Mouse (Mus musculus): ENCODE measurements around the gene Rin1. TPM values are rescaled to one million over a fixed set of nuclear protein-coding genes. Genes with fewer than 3 reads are reported as not detected.

Rin1 gene
- 0.72 TPM for polyA plus RNA-seq (2017; shearing (Covaris generic))

DNA sequence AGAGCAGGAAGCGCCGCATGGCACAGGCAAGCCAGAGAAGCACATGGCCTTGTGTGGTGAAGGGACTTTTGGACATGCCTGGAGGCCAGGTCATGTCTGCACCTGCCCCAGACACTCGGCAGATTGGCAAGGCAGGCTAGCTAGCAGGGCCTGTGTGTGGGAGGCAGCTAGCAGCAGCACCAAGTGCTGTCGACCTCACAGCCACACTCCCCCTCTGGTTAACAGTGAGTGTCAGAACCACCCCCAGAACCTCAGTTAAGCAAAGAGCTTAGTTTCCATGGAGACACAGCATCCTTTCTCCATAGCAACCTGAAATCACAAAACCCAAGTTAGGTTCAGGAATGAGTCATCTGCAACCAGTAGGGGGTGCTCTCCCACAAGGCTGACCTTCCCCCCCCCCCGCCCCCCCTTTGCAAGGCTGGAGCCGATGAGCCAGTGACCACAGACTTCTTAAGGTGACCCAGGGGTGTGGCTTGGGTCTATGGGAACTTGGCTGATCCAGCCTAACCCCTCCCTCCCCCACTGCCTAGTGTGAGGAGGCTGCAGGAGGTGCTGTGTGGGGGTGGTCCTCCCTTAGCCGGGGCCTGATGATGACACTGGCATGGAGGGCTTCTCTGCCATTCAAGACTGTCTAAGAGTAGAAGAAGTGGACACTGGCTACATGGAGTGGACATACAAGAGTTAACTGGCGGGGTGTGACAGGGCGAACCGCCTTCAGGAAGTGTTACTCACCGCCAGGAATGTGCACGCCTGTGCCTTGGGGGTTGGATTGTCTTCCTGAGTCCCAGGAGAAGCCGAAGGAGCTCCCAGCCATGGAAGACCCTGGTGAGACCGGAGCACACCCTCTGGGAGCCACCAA, at the start of gene Rin1:
TSS of gene Rin1 (plus strand) at position 435 of the 859 bp plus-strand sequence.

DNA sequence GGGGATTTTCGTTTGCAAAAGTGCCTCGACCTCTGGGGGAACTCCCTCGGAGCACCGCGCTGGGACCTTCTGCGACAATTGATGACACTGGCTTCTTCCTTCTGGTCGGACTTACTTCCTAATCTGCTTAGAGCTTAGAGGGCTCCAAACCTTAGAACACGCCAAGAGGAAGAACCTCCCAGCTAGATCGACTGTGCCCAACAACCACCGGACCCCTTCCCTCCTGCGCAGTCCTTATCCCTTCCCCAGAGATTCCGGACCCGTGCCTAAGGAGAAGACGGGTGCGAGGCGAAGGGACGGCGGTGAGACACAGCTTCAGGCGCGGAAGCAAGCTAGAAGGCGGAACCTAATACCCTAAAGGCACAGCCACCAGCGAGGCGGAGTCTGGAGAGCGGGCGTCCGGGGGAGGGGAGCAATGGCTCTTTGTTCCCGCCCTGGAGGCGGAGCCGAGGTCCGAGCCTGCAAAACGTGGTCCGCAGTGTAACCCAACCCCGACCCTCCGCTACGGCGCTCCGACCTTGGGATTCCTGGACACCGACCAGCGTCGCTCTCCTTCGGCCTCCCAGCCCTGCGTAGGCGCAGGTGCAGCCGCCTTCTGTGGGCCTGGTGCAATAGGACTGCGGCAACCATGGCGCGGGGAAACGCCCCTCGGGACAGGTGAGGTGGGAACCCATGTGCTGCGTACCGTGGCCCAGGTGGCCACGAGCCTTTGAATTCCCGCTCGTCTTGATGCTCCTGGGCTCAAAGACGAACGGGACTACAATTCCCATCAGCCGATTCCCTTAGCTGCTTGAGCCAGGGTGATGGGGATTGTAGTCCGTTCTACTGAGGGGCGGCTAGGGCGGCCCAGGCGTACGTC, 26.4 kb upstream of the Rin1 start, which contains the start of gene Slc29a2:
TSS of gene Slc29a2 (plus strand) at position 240 of the 859 bp plus-strand sequence.

DNA sequence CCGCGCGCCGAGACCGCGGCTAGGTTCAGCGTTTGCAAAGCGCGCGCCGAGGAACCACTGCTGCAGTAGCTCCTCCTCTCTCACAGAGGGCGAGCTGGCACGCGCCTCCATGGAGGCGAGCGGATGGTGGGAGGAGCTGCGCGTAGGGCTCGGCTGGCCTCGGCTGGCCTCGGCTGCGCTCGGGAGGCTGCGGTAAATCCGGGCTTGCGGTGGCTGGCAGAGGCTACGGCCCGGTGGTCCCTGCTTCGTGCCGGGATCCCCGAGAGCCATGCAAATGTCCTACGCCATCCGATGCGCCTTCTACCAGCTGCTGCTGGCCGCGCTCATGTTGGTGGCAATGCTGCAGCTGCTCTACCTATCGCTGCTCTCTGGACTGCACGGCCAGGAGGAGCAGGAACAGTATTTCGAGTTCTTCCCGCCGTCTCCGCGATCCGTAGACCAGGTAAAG, 11.5 kb upstream of the Rin1 start, which contains the start of the genes B4gat1 and AC124502.3:
TSS of gene B4gat1 (plus strand) at position 118 of the 448 bp plus-strand sequence.
TSS of gene AC124502.3 (plus strand) at position 183 of the 448 bp plus-strand sequence.

DNA sequence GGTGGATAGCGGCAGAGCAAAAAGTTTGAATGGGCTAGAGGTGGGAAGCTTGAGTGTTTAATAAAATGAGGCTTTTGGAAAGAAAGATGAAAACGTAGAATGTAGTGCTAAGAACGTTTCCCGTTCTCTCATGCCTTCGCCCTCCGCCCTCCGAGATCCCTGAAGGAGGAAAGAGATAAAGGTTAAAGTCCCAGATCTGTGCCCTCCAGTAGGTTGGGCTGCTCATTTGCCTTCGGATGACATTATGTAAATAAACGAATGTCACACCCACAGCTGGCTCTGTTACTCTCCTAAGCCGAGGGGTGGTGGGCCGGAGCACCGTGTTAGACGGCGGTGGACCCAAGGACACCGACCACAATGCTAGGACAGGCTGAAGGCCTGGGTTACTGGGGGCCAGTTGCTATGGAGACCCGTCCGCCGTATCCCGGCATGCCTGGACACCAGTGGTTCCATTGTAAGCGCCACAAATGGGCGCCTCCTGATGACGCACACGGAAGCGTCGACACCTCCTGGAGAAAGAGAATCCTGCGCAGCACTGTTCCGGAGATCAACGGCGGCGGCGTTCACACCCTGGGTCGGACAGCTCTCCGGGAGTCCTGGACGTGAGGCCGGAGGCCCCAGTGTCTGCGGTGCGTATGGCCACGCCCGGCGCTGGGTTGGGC, 9.3 kb upstream of the Rin1 start, which contains the start of gene Brms1:
TSS of gene Brms1 (plus strand) at position 493 of the 662 bp plus-strand sequence.

DNA sequence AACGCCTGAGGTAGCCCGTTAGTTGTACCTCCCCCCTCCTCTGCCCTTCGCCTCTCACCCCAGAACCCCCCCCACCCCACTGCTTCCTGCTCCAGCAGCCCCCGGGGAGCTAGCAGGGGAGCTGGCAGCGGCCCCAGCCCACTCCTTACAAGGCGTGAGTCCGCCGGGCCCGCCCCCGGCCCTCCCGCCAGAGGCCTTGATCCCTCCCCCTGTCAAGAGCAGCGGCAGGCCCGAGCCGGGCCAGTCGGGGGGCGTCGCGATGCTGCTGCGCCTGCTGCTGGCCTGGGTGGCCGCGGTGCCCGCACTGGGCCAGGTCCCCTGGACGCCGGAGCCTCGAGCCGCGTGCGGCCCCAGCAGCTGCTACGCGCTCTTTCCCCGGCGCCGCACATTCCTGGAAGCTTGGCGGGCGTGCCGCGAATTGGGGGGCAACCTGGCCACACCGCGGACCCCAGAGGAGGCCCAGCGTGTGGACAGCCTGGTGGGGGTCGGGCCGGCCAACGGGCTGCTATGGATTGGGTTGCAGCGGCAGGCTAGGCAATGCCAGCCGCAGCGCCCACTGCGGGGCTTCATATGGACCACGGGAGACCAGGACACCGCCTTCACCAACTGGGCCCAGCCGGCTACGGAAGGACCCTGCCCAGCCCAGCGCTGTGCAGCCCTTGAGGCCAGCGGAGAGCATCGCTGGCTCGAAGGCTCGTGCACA, 17.7 kb downstream of the Rin1 start, which contains the start of gene Cd248:
TSS of gene Cd248 (plus strand) at position 212 of the 703 bp plus-strand sequence.

DNA sequence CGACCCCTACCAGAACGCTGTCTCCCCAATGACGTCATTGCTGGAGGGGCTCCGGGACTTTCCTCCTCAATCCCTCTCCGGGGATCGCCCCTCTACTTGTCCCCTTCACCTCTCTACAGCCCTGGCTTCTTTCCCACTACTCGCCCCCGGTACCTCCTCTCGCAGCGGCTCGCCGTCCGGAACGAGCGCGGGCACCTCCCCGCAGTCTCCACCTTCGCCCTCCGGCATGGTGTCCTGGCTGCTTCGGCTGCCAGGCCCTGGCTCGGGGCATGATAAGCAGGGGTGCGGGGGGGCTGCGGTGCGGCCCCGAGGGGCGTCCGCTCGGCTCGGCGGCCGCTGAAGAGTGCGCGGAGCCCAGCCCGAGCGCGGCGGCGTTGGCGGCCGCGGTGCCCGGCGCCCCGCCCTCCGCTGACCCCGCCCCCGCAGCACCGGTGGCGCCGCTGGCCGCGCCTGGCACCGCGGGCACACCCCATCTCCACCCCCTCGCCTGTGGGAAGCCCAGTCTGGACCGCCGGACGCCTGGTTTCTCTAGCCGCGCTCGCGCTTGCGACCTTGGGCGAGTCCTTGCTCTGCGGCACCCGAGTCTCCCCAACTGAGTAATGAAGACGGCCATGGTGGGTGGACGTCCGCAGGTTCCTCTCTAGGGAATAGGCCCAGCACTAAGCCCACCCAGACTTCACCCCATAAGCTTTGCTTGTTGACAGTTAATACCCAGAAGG, 35.0 kb downstream of the Rin1 start, which contains the start of gene Tmem151a:
TSS of gene Tmem151a (minus strand) at position 387 of the 719 bp plus-strand sequence.

DNA sequence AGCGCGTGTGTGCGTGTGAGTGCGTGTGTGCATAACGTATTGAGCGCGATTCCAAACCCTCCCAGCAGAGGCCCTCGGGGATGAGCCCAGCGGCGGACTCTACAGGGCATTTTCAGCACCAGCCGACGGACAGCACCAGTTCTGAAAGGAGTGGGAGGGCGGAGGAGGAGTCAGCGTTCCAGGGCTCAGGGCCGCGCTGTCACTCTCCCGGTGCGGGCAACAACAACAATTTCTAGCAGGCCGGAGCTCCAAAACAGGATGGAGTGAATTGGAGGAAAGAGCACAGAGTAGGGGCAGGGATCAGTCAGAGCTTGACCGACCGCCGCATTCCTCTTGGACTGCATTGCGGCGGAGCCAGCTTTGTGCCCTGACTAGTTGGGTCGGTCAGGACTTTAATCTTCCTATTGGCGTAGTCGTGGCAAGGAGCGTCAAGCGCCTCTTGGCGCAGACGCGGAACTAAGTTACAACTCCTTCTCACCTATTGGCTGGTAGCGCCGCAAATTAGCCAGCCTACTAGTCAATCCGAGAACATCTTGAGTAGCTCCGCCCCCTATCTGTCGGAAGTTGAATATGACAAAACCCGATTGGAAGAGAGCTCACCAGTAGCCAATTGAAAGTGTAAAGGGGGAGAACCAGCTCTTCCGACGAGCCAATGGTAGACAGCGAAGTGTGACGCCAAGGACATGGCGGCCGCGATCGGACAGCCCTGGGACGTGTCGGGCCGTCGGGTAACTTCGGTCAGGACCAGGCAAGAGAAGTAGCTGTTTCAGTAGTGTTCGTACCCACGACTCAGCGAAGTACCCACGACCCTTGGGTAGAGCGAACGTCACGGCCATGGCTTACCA, 37.8 kb downstream of the Rin1 start, which contains the start of gene Yif1a:
TSS of gene Yif1a (plus strand) at position 655 of the 845 bp plus-strand sequence.

DNA sequence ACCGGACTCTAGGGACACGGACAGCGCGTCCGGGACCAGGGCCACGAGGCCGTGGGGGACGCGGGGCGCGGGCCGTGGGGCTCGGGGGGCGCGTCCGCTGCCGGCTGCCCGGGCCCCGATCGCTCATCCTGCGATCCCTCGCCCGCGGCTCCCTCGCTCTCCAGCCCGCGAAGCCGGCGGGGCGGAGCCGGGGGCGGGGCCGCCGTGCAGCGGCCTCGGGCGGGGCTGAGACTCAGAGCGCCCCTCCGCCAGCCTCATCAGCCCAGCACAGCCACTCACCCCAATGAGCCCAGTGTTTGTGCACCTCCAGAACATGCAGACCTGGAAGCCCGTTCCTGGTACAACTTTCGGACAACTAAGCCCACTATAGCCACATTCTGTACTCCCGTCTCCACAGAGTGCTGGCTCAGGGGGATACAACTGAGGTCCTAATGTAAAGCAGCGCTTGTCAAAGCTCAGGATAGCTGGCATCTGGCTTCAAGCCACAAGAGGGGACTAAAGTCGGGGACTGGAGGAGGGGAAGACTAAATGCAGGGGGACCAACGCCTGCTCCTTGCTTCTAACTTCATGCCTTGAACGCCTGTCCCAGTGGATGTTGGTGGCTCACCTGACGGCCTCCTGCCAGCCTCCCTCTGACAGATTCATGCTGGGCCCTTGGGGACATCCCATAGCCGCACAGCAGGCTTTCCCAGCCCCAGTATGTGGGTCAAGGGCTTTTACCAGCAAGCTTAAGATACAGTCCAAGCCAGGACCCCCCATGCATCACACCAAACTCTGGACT, 48.3 kb downstream of the Rin1 start, which contains the start of gene Cnih2:
TSS of gene Cnih2 (minus strand) at position 159 of the 781 bp plus-strand sequence.

Other genes with a start within 250 kb of the Rin1 start
- gene Gm21992, start 238.9 kb upstream of the Rin1 start, polyA plus RNA-seq (2017; shearing (Covaris generic)) = 28.2 TPM
- gene Rbm14, start 238.8 kb upstream of the Rin1 start, polyA plus RNA-seq (2017; shearing (Covaris generic)) = 76.3 TPM
- gene Ccs, start 211.1 kb upstream of the Rin1 start, polyA plus RNA-seq (2017; shearing (Covaris generic)) = 28.8 TPM
- gene Ccdc87, start 211.1 kb upstream of the Rin1 start, polyA plus RNA-seq (2017; shearing (Covaris generic)) = not detected
- gene Ctsf, start 195.4 kb upstream of the Rin1 start, polyA plus RNA-seq (2017; shearing (Covaris generic)) = 2.1 TPM
- not detected for gene Actn3, start 172.6 kb upstream of the Rin1 start, polyA plus RNA-seq (2017; shearing (Covaris generic))
- 4.4 TPM for gene Zdhhc24, start 171.8 kb upstream of the Rin1 start, polyA plus RNA-seq (2017; shearing (Covaris generic))
- 0.41 TPM for gene Bbs1, start 143.9 kb upstream of the Rin1 start, polyA plus RNA-seq (2017; shearing (Covaris generic))
- 57.2 TPM for gene Dpp3, start 122.2 kb upstream of the Rin1 start, polyA plus RNA-seq (2017; shearing (Covaris generic))
- not detected for gene Peli3, start 107.4 kb upstream of the Rin1 start, polyA plus RNA-seq (2017; shearing (Covaris generic))
- 37.5 TPM for gene Mrpl11, start 88.3 kb upstream of the Rin1 start, polyA plus RNA-seq (2017; shearing (Covaris generic))
- gene Npas4, start 60.2 kb upstream of the Rin1 start, polyA plus RNA-seq (2017; shearing (Covaris generic)) = not detected
- 3.6 TPM for gene Slc29a2, start 26.6 kb upstream of the Rin1 start, polyA plus RNA-seq (2017; shearing (Covaris generic))
- gene B4gat1, start 11.7 kb upstream of the Rin1 start, polyA plus RNA-seq (2017; shearing (Covaris generic)) = 1.8 TPM
- 0.62 TPM for gene AC124502.3, start 11.6 kb upstream of the Rin1 start, polyA plus RNA-seq (2017; shearing (Covaris generic))
- 102 TPM for gene Brms1, start 9.1 kb upstream of the Rin1 start, polyA plus RNA-seq (2017; shearing (Covaris generic))
- not detected for gene Cd248, start 17.6 kb downstream of the Rin1 start, polyA plus RNA-seq (2017; shearing (Covaris generic))
- 0.88 TPM for gene Tmem151a, start 35.0 kb downstream of the Rin1 start, polyA plus RNA-seq (2017; shearing (Covaris generic))
- gene Yif1a, start 38.1 kb downstream of the Rin1 start, polyA plus RNA-seq (2017; shearing (Covaris generic)) = 30.1 TPM
- 0.76 TPM for gene Cnih2, start 48.0 kb downstream of the Rin1 start, polyA plus RNA-seq (2017; shearing (Covaris generic))
- 149 TPM for gene Rab1b, start 56.6 kb downstream of the Rin1 start, polyA plus RNA-seq (2017; shearing (Covaris generic))
- gene Klc2, start 68.1 kb downstream of the Rin1 start, polyA plus RNA-seq (2017; shearing (Covaris generic)) = 4.3 TPM
- 92.1 TPM for gene Pacs1, start 222.6 kb downstream of the Rin1 start, polyA plus RNA-seq (2017; shearing (Covaris generic))
- 304 TPM for gene Sf3b2, start 245.0 kb downstream of the Rin1 start, polyA plus RNA-seq (2017; shearing (Covaris generic))
- not detected for gene Gal3st3, start 247.8 kb downstream of the Rin1 start, polyA plus RNA-seq (2017; shearing (Covaris generic))